Mouse (Mus musculus): ENCODE results near the gene Olfr390. TPM values are rescaled to one million over a fixed set of nuclear protein-coding genes. Genes with fewer than 3 reads are reported as not detected.

The Olfr390 gene
- not detected for total RNA-seq (2021)
- long read RNA-seq, experiment 1: 0 reads
- long read RNA-seq, experiment 2: 0 reads

- no peak for DNase-seq (ENCODE audit: low spot score in 2 of 2)
Observed at GRCm38 (mm10) chr11:73782664-73783063, at the start of gene Olfr390. Gene Olfr390, plus strand, starts transcription at chr11:73782964.

GRCm38 (mm10) chr11:73759115-73759514, 23.6 kb upstream of the Olfr390 start:
- no peak for DNase-seq (ENCODE audit: low spot score in 2 of 2)

GRCm38 (mm10) chr11:73780613-73781012, 2.2 kb upstream of the Olfr390 start, which contains the start of gene Olfr389:
Gene Olfr389, minus strand, starts transcription at chr11:73780713.
- no peak for DNase-seq (ENCODE audit: low spot score in 2 of 2)

DNA sequence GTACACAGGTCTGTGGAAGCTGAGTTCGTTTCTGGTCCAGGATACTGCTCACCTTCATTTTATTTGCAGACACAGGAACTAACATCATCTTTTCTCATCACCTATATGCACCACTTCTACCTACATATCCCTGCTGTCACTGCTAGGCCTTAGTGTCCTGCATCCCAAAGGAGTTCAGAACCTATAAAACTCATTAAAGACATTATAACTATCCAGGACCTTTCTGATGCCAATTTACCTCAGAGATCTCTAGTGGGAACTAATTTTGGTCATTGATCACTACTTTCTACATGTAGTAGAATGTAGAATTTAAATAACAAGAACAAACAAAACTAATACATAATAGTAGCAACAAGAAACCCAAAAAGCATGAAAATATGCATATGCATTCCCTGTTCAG, 20.2 kb downstream of the Olfr390 start, which contains the start of gene Olfr391-ps:
Olfr391-ps (minus strand) TSS at position 101 of the 400 bp plus-strand sequence.
- DNase-seq (ENCODE audit: low spot score in 2 of 2): no peak

DNA sequence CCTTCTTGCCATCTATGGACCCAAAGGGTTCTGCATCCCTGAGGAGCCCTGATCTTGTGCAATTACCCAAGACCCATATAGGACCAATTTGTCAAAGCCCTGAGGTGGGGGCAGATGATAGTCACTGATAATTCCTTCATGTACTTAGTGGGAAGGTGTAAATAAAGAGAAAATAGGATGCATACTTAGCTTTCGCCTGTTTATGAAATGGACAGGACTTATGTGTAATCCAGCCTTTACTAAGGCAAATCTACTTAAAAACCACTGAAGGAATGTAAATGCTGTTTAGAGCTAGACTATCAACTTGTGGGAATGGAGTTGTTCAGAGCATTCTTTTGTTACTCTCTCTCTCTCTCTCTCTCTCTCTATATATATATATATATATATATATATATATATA, 34.2 kb downstream of the Olfr390 start, which contains the start of gene Olfr392:
Olfr392 (minus strand) TSS at position 101 of the 400 bp plus-strand sequence.
- no peak for DNase-seq (ENCODE audit: low spot score in 2 of 2)

Other genes with a start within 250 kb of the Olfr390 start
- gene Olfr385, start 190.0 kb upstream of the Olfr390 start, total RNA-seq (2021): not detected
- gene Olfr384, start 184.4 kb upstream of the Olfr390 start, total RNA-seq (2021): not detected
- not detected for gene Zfp735, start 94.2 kb upstream of the Olfr390 start, total RNA-seq (2021)
- not detected for gene Olfr389, start 2.3 kb upstream of the Olfr390 start, total RNA-seq (2021)
- gene Olfr391-ps, start 20.1 kb downstream of the Olfr390 start, total RNA-seq (2021): not detected
- gene Olfr392, start 34.1 kb downstream of the Olfr390 start, total RNA-seq (2021): not detected
- gene Olfr393, start 68.5 kb downstream of the Olfr390 start, total RNA-seq (2021): not detected
- not detected for gene Olfr394, start 107.8 kb downstream of the Olfr390 start, total RNA-seq (2021)
- not detected for gene Olfr395, start 126.3 kb downstream of the Olfr390 start, total RNA-seq (2021)
- gene Olfr23, start 153.7 kb downstream of the Olfr390 start, total RNA-seq (2021): not detected
- gene Olfr397, start 177.9 kb downstream of the Olfr390 start, total RNA-seq (2021): not detected
- not detected for gene Olfr398, start 207.4 kb downstream of the Olfr390 start, total RNA-seq (2021)

Data from adrenal gland, postnatal 4 days (tissue).